Mouse (Mus musculus) liver, adult 2 months (tissue): ENCODE measurements at regions not wholly inside any gene's neighbourhood (a gene's known extent, or its start where the extent isn't known, plus 50 kb on each side); places are given as distances from the start of the nearest gene placed in this dataset.

Experiments used
- DNase-seq: peaks from one replicate; pipeline ENCODE4 v3.0.0-alpha.2; 2011; ENCODE audit warnings: low read depth, low spot score; ENCODE audit errors: extremely low read depth
- H3K27ac ChIP-seq: fragments of 200-500 bp; replicated peaks from 2 replicates; pipeline ENCODE4 v1.5.1; 2012; ENCODE audit warnings: low read depth, mild to moderate bottlenecking, control low read depth, inconsistent platforms, low read length; ENCODE audit not compliant: insufficient read depth
- H3K27me3 ChIP-seq: fragments of 200-500 bp; 2 replicates; pipeline ENCODE4 v1.6.1; 2012; ENCODE audit warnings: mild to moderate bottlenecking, moderate library complexity, low read length, inconsistent platforms; ENCODE audit not compliant: control insufficient read depth, insufficient read depth
- H3K36me3 ChIP-seq: fragments of 200-500 bp; 2 replicates; pipeline ENCODE4 v1.6.1; 2012; ENCODE audit warnings: low read length, inconsistent platforms; ENCODE audit not compliant: control insufficient read depth, insufficient read depth
- H3K4me1 ChIP-seq: fragments of 200-500 bp; 2 replicates; pipeline ENCODE4 v1.6.1; 2011; ENCODE audit warnings: low read length; ENCODE audit not compliant: control insufficient read depth, insufficient read depth
- H3K4me3 ChIP-seq: fragments of 200-500 bp; 2 replicates; pipeline ENCODE4 v1.5.1; 2011; ENCODE audit warnings: low read depth, mild to moderate bottlenecking, control low read depth, low read length, moderate library complexity; ENCODE audit not compliant: insufficient read depth
- H3K79me2 ChIP-seq: fragments of 200-500 bp; 2 replicates; pipeline ENCODE4 v1.6.1; 2012; ENCODE audit warnings: inconsistent platforms, mild to moderate bottlenecking, low read length, moderate library complexity; ENCODE audit not compliant: control insufficient read depth, insufficient read depth
- H3K9ac ChIP-seq: fragments of 200-500 bp; 2 replicates; pipeline ENCODE4 v1.6.1; 2012; ENCODE audit warnings: low read depth, mild to moderate bottlenecking, control low read depth, inconsistent platforms, low read length
- CTCF ChIP-seq: fragments of 200-500 bp; IDR thresholded peaks from 2 replicates; pipeline ENCODE4 v1.5.1; 2011; ENCODE audit warnings: low read depth, low read length, control low read depth
- POLR2A ChIP-seq: fragments of 200-500 bp; IDR thresholded peaks from 2 replicates; pipeline ENCODE4 v1.6.1; 2011; ENCODE audit warnings: low read length, control low read depth; ENCODE audit not compliant: insufficient read depth; ENCODE audit errors: extremely low read depth
- WGBS: fragments of 180-500 bp; shearing (Covaris S2); methylation state at CpG from one replicate; pipeline ENCODE4 v1.1.7; 2018; 5-methylcytosine and 5-hydroxymethylcytosine counted together

- Histone ChIP-seq H3K79me2 (no peaks in the 10 kb centered on the region), H3K4me3 (no peak overlapping the region), H3K27me3 (no peaks in the 10 kb centered on the region), H3K4me1 (no peaks in the 10 kb centered on the region), H3K36me3 (no peaks in the 10 kb centered on the region), H3K27ac (no peak overlapping the region), H3K9ac (no peak overlapping the region)
- no peak for DNase-seq
- TF ChIP-seq POLR2A (no peak), CTCF (no peak)
- WGBS = 65% methylated on average over 2 of the region's 2 CpGs
Measured at GRCm38 (mm10) chr14:114821098-114821594, 270.9 kb upstream of the Gpc5 start.

- 86% methylated on average over 5 of the region's 5 CpGs for WGBS
- no peak overlapping the region for H3K27ac ChIP-seq
Measured at GRCm38 (mm10) chr14:114821672-114822071, 270.3 kb upstream of the Gpc5 start.

GRCm38 (mm10) chr14:114826662-114827321 is 265.2 kb upstream of the Gpc5 start:
- Histone ChIP-seq H3K4me1 (no peaks in the 10 kb centered on the region), H3K79me2 (no peaks in the 10 kb centered on the region), H3K9ac (no peak overlapping the region), H3K4me3 (no peak overlapping the region), H3K27me3 (no peaks in the 10 kb centered on the region), H3K36me3 (no peaks in the 10 kb centered on the region), H3K27ac (no peak overlapping the region)
- no peak for TF ChIP-seq CTCF
- TF ChIP-seq POLR2A = no peak
- 40% methylated on average over 10 of the region's 10 CpGs for WGBS
- no peak for DNase-seq

More at GRCm38 (mm10) chr14:114821672-114822071, 270.3 kb upstream of the Gpc5 start:
- no peak overlapping the region for H3K9ac ChIP-seq
- no peaks in the 10 kb centered on the region for H3K27me3 ChIP-seq
- no peak for DNase-seq
- no peaks in the 10 kb centered on the region for H3K36me3 ChIP-seq
- TF ChIP-seq POLR2A (no peak), CTCF (no peak)
- H3K79me2 ChIP-seq = no peaks in the 10 kb centered on the region
- H3K4me1 ChIP-seq = no peaks in the 10 kb centered on the region
- no peak overlapping the region for H3K4me3 ChIP-seq

- TF ChIP-seq POLR2A (no peak), CTCF (no peak)
- Histone ChIP-seq H3K36me3 (no peaks in the 10 kb centered on the region), H3K27ac (no peak overlapping the region), H3K79me2 (no peaks in the 10 kb centered on the region), H3K4me3 (no peak overlapping the region), H3K27me3 (no peaks in the 10 kb centered on the region), H3K4me1 (no peaks in the 10 kb centered on the region), H3K9ac (no peak overlapping the region)
- no peak for DNase-seq
- 55% methylated on average over 2 of the region's 2 CpGs for WGBS
Measured at GRCm38 (mm10) chr14:114829310-114829709, 262.7 kb upstream of the Gpc5 start.

GRCm38 (mm10) chr14:114832987-114833386 is 259.0 kb upstream of the Gpc5 start:
- Histone ChIP-seq H3K36me3 (no peaks in the 10 kb centered on the region), H3K4me3 (no peak overlapping the region), H3K79me2 (no peaks in the 10 kb centered on the region), H3K27ac (no peak overlapping the region), H3K9ac (no peak overlapping the region), H3K4me1 (no peaks in the 10 kb centered on the region), H3K27me3 (no peaks in the 10 kb centered on the region)
- WGBS = 67% methylated on average over 11 of the region's 11 CpGs
- DNase-seq = no peak
- TF ChIP-seq POLR2A (no peak), CTCF (peak; percentile 34; the same call in 1 of the 2 replicates)

- no peak for DNase-seq
- Histone ChIP-seq H3K27me3 (no peaks in the 10 kb centered on the region), H3K9ac (no peak overlapping the region), H3K4me3 (no peak overlapping the region), H3K36me3 (no peaks in the 10 kb centered on the region), H3K27ac (no peak overlapping the region), H3K79me2 (no peaks in the 10 kb centered on the region), H3K4me1 (no peaks in the 10 kb centered on the region)
- WGBS = 52% methylated on average over 3 of the region's 3 CpGs
- no peak for TF ChIP-seq CTCF
- no peak for TF ChIP-seq POLR2A
Measured at GRCm38 (mm10) chr14:114836723-114837349, 255.2 kb upstream of the Gpc5 start.
